Mouse (Mus musculus) megakaryocyte, embryonic 14.5 days (primary cell): ENCODE data around the gene Gse1.

ENCODE experiments used
- FLI1 ChIP-seq: IDR thresholded peaks from 2 replicates; pipeline ENCODE4 v1.6.1; 2012; ENCODE audit warnings: low read length, inconsistent platforms, mixed read lengths
- GATA1 ChIP-seq: IDR thresholded peaks from 3 replicates; pipeline ENCODE4 v1.6.1; 2012; ENCODE audit warnings: mixed read lengths, low read length, inconsistent platforms, borderline replicate concordance

GRCm38 (mm10) chr8:120569123-120569522 is 340.9 kb downstream of the Gse1 start:
- TF ChIP-seq GATA1 (no peak), FLI1 (no peak)
